ENCODE assay signal across 14 mouse cellular contexts in the genomic region with DNA sequence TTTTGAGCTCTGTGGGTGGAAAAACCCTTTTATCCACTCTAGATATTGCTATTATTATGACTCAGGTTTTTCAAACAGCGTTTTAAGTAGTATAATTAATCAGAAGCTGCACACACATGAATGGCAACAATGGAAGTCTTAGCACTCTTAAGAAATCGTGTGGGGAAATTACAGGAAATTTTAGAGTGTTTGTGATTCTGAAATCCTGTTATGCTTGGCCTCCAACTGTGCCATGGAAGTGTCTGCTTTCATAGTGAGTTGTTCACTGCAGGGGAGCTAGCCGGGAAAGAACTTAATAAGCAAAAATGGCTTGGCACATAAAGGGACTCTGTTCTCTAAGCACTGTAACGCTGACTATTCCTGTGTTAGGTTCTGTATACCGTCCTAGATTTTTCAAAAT.
DNase-seq lines count a peak whose midpoint lies in the region; ATAC-seq lines count a peak whose summit lies in the region.
"Had no signal": no experiment of that assay in that cellular context is flagged by ENCODE, and none has a peak within 500 bp of the region (broad histone marks: within the 10 kb centered on the region; RNA-seq: fewer than 3 reads in every experiment).

No protein-coding gene starts in this region.

- no peaks in the 10 kb centered on the region for H3K4me1 ChIP-seq in midbrain, embryonic 12.5 days
- no peaks in the 10 kb centered on the region for H3K4me1 ChIP-seq in midbrain, embryonic 16.5 days (ENCODE audit: control insufficient read depth, insufficient read depth, low read length)
- peaks cover 3% of the 10 kb centered on the region; the same call in 1 of the 2 replicates for H3K4me1 ChIP-seq in forebrain, embryonic 13.5 days
- no peaks in the 10 kb centered on the region for H3K4me1 ChIP-seq in hindbrain, embryonic 15.5 days (replicated peaks)
- H3K4me1 ChIP-seq: intestine, embryonic 15.5 days had no signal

- no peaks in the 10 kb centered on the region for H3K27me3 ChIP-seq in midbrain, embryonic 12.5 days
- H3K27me3 ChIP-seq in midbrain, embryonic 16.5 days (ENCODE audit: control insufficient read depth, insufficient read depth, low read depth, low read length): no peaks in the 10 kb centered on the region
- H3K27me3 ChIP-seq in forebrain, embryonic 13.5 days: no peaks in the 10 kb centered on the region
- no peaks in the 10 kb centered on the region for H3K27me3 ChIP-seq in hindbrain, embryonic 15.5 days
- H3K27me3 ChIP-seq: intestine, embryonic 15.5 days had no signal

- H3K4me2 ChIP-seq in midbrain, embryonic 12.5 days (replicated peaks): no peak overlapping the region
- H3K4me2 ChIP-seq in midbrain, embryonic 16.5 days (ENCODE audit: low read length): no peak overlapping the region
- no peak overlapping the region for H3K4me2 ChIP-seq in forebrain, embryonic 13.5 days
- H3K4me2 ChIP-seq in hindbrain, embryonic 15.5 days: no peak overlapping the region
- H3K4me2 ChIP-seq: intestine, embryonic 15.5 days; liver, embryonic 11.5 days had no signal

- ATAC-seq in midbrain, embryonic 12.5 days (ENCODE audit: low FRiP score, low read depth): peak; percentile 65; the same call in 1 of the 2 replicates
- no peak for ATAC-seq in midbrain, embryonic 16.5 days
- ATAC-seq in forebrain, embryonic 13.5 days: peak; percentile 88
- ATAC-seq in hindbrain, embryonic 15.5 days (ENCODE audit: low FRiP score, low read depth): peak; percentile 42; the same call in 1 of the 2 replicates
- ATAC-seq: intestine, embryonic 15.5 days; lung, postnatal 0 days had no signal

- H3K36me3 ChIP-seq in midbrain, embryonic 12.5 days: no peaks in the 10 kb centered on the region
- no peaks in the 10 kb centered on the region for H3K36me3 ChIP-seq in midbrain, embryonic 16.5 days (ENCODE audit: control insufficient read depth, insufficient read depth, low read length)
- no peaks in the 10 kb centered on the region for H3K36me3 ChIP-seq in forebrain, embryonic 13.5 days (ENCODE audit: poor library complexity, severe bottlenecking)
- H3K36me3 ChIP-seq in hindbrain, embryonic 15.5 days: no peaks in the 10 kb centered on the region
- H3K36me3 ChIP-seq: intestine, embryonic 15.5 days had no signal

- H3K27ac ChIP-seq in midbrain, embryonic 12.5 days (replicated peaks): no peak overlapping the region
- no peak overlapping the region for H3K27ac ChIP-seq in midbrain, embryonic 16.5 days (ENCODE audit: low read length)
- no peak overlapping the region for H3K27ac ChIP-seq in forebrain, embryonic 13.5 days
- H3K27ac ChIP-seq in hindbrain, embryonic 15.5 days (replicated peaks): no peak overlapping the region
- H3K27ac ChIP-seq: intestine, embryonic 15.5 days had no signal

- no peaks in the 10 kb centered on the region for H3K9me3 ChIP-seq in midbrain, embryonic 12.5 days
- H3K9me3 ChIP-seq in midbrain, embryonic 16.5 days (replicated peaks; ENCODE audit: control insufficient read depth, low read length, poor library complexity, severe bottlenecking): no peaks in the 10 kb centered on the region
- H3K9me3 ChIP-seq in forebrain, embryonic 13.5 days (replicated peaks): no peaks in the 10 kb centered on the region
- no peaks in the 10 kb centered on the region for H3K9me3 ChIP-seq in hindbrain, embryonic 15.5 days
- H3K9me3 ChIP-seq: intestine, embryonic 15.5 days had no signal

- 37% methylated on average over 5 of the region's 5 CpGs for WGBS in midbrain, embryonic 12.5 days
- 21% methylated on average over 5 of the region's 5 CpGs for WGBS in midbrain, embryonic 16.5 days
- WGBS in forebrain, embryonic 13.5 days: 4% methylated on average over 5 of the region's 5 CpGs
- whole genome bisulfite sequencing in hindbrain, embryonic 15.5 days: 26% methylated on average over 5 of the region's 5 CpGs

- DNase-seq in retina, embryonic 14.5 days (ENCODE audit: low spot score): peak; percentile 66
- DNase-seq in lung, postnatal 36 days: no peak
- no peak for DNase-seq in c-Kit-positive CD71-positive TER-119-positive erythroid progenitor cells, embryonic 14.5 days (ENCODE audit: low spot score)
- DNase-seq: cerebellum, postnatal 14 days; gastrocnemius, postnatal 36 days; kidney, postnatal 14 days had no signal

- H3K4me3 ChIP-seq in midbrain, embryonic 12.5 days: no peak overlapping the region
- no peak overlapping the region for H3K4me3 ChIP-seq in midbrain, embryonic 16.5 days (ENCODE audit: low read depth, low read length)
- no peak overlapping the region for H3K4me3 ChIP-seq in forebrain, embryonic 13.5 days
- H3K4me3 ChIP-seq in hindbrain, embryonic 15.5 days: no peak overlapping the region
- H3K4me3 ChIP-seq: erythroblast, embryonic 14.5 days; intestine, embryonic 15.5 days had no signal

- no peak overlapping the region for H3K9ac ChIP-seq in midbrain, embryonic 12.5 days (replicated peaks)
- H3K9ac ChIP-seq in midbrain, embryonic 16.5 days (ENCODE audit: low read depth, low read length): no peak overlapping the region
- no peak overlapping the region for H3K9ac ChIP-seq in forebrain, embryonic 13.5 days
- no peak overlapping the region for H3K9ac ChIP-seq in hindbrain, embryonic 15.5 days
- H3K9ac ChIP-seq: intestine, embryonic 15.5 days had no signal
